Mouse (Mus musculus): ENCODE results near the gene Ctrc.

- TF ChIP-seq USF2 (conservative IDR thresholded peaks at IDR 0.05; ENCODE audit: low read depth, low read length) (no peak), POLR2A (IDR thresholded peaks at IDR 0.05; ENCODE audit: low read depth, low read length) (no peak), MYC (IDR thresholded peaks at IDR 0.05; ENCODE audit: low read depth, low read length) (no peak), UBTF (IDR thresholded peaks at IDR 0.05; ENCODE audit: low read depth, low read length) (no peak), USF1 (IDR thresholded peaks at IDR 0.05; ENCODE audit: low read depth, low read length) (no peak), CTCF (conservative IDR thresholded peaks at IDR 0.05 in 1 of 2, IDR thresholded peaks at IDR 0.05 in 1 of 2; ENCODE audit: low read depth in 2 of 2, low read length in 2 of 2) (no peak), ZNF384 (IDR thresholded peaks at IDR 0.05; ENCODE audit: low read depth, low read length) (no peak), ZKSCAN1 (IDR thresholded peaks at IDR 0.05; ENCODE audit: borderline replicate concordance, low read depth, low read length) (no peak), RAD21 (IDR thresholded peaks at IDR 0.05; ENCODE audit: low read depth, low read length) (no peak)
These were observed 35.8 kb upstream of the Ctrc start for GRCm38 (mm10) chr4:141881950-141882349.
